Mouse (Mus musculus) heart, adult 2 months (tissue): ENCODE data around the gene Hist1h2bn. TPM values are rescaled to one million over a fixed set of nuclear protein-coding genes. Genes with fewer than 3 reads are reported as not detected.
A peak's percentile ranks its signal among the peaks of the same experiment; 100 is the strongest.
"Not testable (repeated sequence)": the region's sequence is repeated elsewhere in the genome, so short reads cannot be mapped to it uniquely, and the experiment has no call there.

Source experiments
- DNase-seq, 2 experiments: peaks; one replicate each; pipeline ENCODE4 v3.0.0; 2021
- H3K27ac ChIP-seq: fragments of 200-600 bp; 2 replicates; pipeline ENCODE4 v1.8.1; 2022
- H3K27me3 ChIP-seq: fragments of 200-500 bp; 2 replicates; pipeline ENCODE4 v1.6.1; 2012; ENCODE audit warnings: mild to moderate bottlenecking, low read length, inconsistent platforms, mixed read lengths; ENCODE audit not compliant: control insufficient read depth, insufficient read depth
- H3K36me3 ChIP-seq: fragments of 200-500 bp; 2 replicates; pipeline ENCODE4 v1.6.1; 2012; ENCODE audit warnings: low read length, inconsistent platforms; ENCODE audit not compliant: control insufficient read depth, insufficient read depth
- H3K4me1 ChIP-seq: fragments of 200-500 bp; 2 replicates; pipeline ENCODE4 v1.6.1; 2011; ENCODE audit warnings: low read length; ENCODE audit not compliant: control insufficient read depth, insufficient read depth
- H3K4me3 ChIP-seq: fragments of 200-600 bp; 2 replicates; pipeline ENCODE4 v1.8.1; 2022
- H3K79me2 ChIP-seq: fragments of 200-500 bp; replicated peaks from 2 replicates; pipeline ENCODE4 v1.6.1; 2012; ENCODE audit warnings: mild to moderate bottlenecking, inconsistent platforms, low read length, moderate library complexity, mixed read lengths; ENCODE audit not compliant: control insufficient read depth, insufficient read depth
- H3K9ac ChIP-seq: fragments of 200-500 bp; 2 replicates; pipeline ENCODE4 v1.6.1; 2012; ENCODE audit warnings: low read depth, mild to moderate bottlenecking, control low read depth, inconsistent platforms, low read length, mixed read lengths
- CTCF ChIP-seq: fragments of 200-600 bp; IDR thresholded peaks from 2 replicates; pipeline ENCODE4 v1.8.1; 2022; ENCODE audit warnings: antibody characterized with exemption, mild to moderate bottlenecking, moderate library complexity
- EP300 ChIP-seq: fragments of 200-500 bp; IDR thresholded peaks from 2 replicates; pipeline ENCODE4 v1.6.1; 2011; ENCODE audit warnings: low read depth, low read length, control low read depth; ENCODE audit not compliant: insufficient read depth
- POLR2A ChIP-seq: fragments of 200-500 bp; IDR thresholded peaks from 2 replicates; pipeline ENCODE4 v1.6.1; 2011; ENCODE audit warnings: mild to moderate bottlenecking, low read depth, low read length, control low read depth; ENCODE audit not compliant: insufficient read depth
- WGBS: fragments of 180-500 bp; shearing (Covaris S2); methylation state at CpG from one replicate; pipeline ENCODE4 v1.1.7; 2018; 5-methylcytosine and 5-hydroxymethylcytosine counted together
- intact Hi-C: fragments of 180-260 bp; cut with DNase I; formaldehyde crosslinking; loops from one replicate; pipeline ENCODE4 v1.15.1; 2025
- polyA plus RNA-seq: library from polyadenylated mRNA; depleted of rRNA; stranded (reverse); fragments of >200 nt; gene quantifications from 2 replicates; pipeline ENCODE4 v1.2.3, GENCODE M21; 2012
- total RNA-seq, 2 experiments: library from RNA; stranded (reverse); gene quantifications; 2 replicates each; pipeline ENCODE4 v1.2.3; 2021

The Hist1h2bn gene
- total and polyA plus RNA-seq, 3 experiments: 1.9 to 6.9 (median 2.6) TPM

DNA sequence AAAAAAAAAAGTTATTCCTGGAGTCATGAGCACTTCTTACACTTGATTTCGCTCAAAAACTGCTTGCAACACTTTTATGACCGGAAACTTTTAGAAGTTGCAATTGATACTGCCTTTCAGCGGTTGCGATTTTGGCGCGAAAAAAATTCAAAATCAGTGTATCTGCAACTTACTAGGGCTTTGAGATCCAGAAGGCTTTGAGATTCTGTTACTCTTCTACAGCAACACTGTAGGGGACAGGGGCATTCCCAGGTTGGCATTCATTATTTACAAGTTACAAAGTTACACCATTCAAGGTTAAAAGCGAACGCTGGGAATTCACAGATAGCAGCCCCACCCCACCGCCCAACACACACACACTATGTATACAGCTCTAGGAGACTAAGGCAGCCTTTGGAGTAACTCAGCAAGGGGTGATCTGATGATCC, 29.8 kb downstream of the Hist1h2bn start:
- intact Hi-C loops: loop anchor here (10.0 kb wide), 1 partner anchor 1801 kb away; the partner anchor contains the start of gene Hist1h4d
- no peak for TF ChIP-seq CTCF
- TF ChIP-seq POLR2A: no peak
- no peak for TF ChIP-seq EP300
- Histone ChIP-seq H3K27ac (peak overlapping the region; percentile 44), H3K36me3 (no peaks in the 10 kb centered on the region), H3K4me3 (peak overlapping the region; percentile 57), H3K79me2 (no peaks in the 10 kb centered on the region), H3K4me1 (peaks cover 2% of the 10 kb centered on the region; the same call in 1 of the 2 replicates), H3K9ac (no peak overlapping the region), H3K27me3 (no peaks in the 10 kb centered on the region)
- WGBS: 3% methylated on average over 9 of the region's 9 CpGs
- peak in 1 of 2 experiments; percentile 5 for DNase-seq

DNA sequence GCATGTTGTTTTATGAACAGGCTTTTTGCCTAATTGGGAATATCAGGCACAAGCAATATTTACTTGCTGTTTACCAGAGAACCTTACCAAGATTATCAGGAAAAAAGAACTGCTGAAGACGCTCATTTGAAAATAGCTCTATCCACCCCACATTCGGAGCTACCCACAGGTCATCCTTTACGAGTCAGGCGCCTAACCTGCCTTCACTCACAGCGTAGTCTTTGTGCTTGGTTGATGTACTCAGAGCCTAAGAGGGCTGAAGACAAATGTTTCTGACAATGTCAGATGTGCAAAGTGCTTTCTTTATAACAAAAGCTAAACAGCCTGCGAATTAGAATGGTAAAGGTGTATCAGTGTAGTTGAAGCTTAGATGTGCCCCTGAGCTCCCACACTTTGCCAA, 30.4 kb downstream of the Hist1h2bn start:
- Histone ChIP-seq H3K4me1 (peaks cover 2% of the 10 kb centered on the region; the same call in 1 of the 2 replicates), H3K79me2 (no peaks in the 10 kb centered on the region), H3K36me3 (no peaks in the 10 kb centered on the region), H3K27me3 (no peaks in the 10 kb centered on the region), H3K4me3 (no peak overlapping the region), H3K27ac (no peak overlapping the region), H3K9ac (no peak overlapping the region)
- WGBS: 75% methylated on average over 6 of the region's 6 CpGs
- TF ChIP-seq CTCF (no peak), POLR2A (no peak), EP300 (no peak)
- no peak for DNase-seq
- intact Hi-C loops: loop anchor here (10.0 kb wide), 1 partner anchor 1800 kb away; the partner anchor contains the start of gene Hist1h4d

DNA sequence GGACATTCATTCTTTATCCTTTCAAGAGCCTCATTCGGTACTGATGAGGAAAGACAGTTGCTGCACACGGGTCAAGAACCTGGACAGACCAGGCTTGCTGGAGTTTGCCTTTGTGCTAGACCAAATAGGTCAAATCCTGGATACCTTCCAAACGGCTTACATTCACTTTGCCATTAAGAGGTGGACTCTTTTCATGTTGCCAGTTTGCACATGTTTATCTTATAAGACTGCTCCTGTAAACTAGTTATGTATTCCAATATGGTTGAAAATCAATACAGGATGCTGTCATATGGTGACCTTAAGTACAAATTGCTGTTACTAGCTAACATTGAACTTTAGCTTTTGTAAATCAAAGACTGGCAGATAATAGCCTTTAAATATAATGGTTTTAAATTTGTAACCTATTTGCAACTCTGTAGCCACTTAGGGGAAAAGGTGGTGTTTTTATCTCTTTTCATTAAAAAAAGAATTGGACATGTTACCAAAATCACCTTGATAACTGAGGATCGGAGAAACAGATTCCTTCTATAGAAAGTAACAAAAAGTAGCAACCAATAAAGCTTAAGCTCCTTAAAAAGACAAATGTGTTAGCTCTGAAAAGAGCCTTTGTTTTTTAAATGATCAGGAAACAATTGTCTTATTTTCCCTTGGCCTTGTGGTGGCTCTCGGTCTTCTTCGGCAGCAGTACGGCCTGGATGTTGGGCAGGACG, 32.4 kb downstream of the Hist1h2bn start:
- no peak for TF ChIP-seq EP300
- no peaks in the 10 kb centered on the region for H3K36me3 ChIP-seq
- H3K4me1 ChIP-seq: peaks cover 2% of the 10 kb centered on the region; the same call in 1 of the 2 replicates
- intact Hi-C loops: loop anchor here (2.0 to 10.0 kb wide), 2 partner anchors 34 to 1798 kb away; partner anchors contain the start of genes Hist1h2ak and Hist1h4d
- no peak overlapping the region for H3K4me3 ChIP-seq
- H3K9ac ChIP-seq: peak overlapping the region; percentile 61; the same call in 1 of the 2 replicates
- 18% methylated on average over 8 of the region's 8 CpGs for WGBS
- no peaks in the 10 kb centered on the region for H3K79me2 ChIP-seq
- no peak overlapping the region; the same call in 1 of the 2 replicates for H3K27ac ChIP-seq
- no peaks in the 10 kb centered on the region for H3K27me3 ChIP-seq
- DNase-seq: no peak

DNA sequence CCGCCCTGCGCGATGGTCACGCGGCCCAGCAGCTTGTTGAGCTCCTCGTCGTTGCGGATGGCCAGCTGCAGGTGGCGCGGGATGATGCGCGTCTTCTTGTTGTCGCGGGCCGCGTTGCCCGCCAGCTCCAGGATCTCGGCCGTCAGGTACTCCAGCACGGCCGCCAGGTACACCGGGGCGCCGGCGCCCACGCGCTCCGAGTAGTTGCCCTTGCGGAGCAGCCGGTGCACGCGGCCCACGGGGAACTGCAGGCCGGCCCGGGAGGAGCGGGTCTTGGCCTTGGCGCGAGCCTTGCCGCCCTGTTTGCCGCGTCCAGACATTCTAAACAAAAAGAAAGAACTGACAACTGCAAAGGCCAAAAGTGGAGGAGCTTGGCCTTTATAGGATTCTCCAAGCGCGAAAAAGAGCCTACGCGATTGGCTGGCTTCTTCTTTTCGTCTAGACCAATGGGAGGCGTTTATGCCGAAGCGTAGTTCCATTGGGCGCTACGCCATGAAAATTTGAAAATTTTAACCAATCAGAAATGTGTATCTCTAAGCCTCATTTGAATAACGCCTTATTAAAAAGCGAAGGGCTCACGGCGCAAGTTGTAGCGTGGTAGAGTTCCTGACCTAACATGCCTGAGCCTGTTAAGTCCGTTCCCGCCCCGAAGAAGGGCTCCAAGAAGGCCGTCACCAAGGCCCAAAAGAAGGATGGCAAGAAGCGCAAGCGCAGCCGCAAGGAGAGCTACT, 33.1 kb downstream of the Hist1h2bn start, which contains the start of the genes Hist1h2an and Hist1h2bp:
TSS of gene Hist1h2an (minus strand) at position 320 of the 731 bp plus-strand sequence.
TSS of gene Hist1h2bp (plus strand) at position 563 of the 731 bp plus-strand sequence.
- peak within 1 kb of the TSS; percentile 29 for H3K4me3 ChIP-seq
- H3K27me3 ChIP-seq, H3K4me1 ChIP-seq, H3K27ac ChIP-seq, H3K36me3 ChIP-seq, H3K79me2 ChIP-seq: not testable (repeated sequence)
- under 1% methylated on average over 42 of the region's 63 CpGs for WGBS
- intact Hi-C loops: loop anchor here (2.0 to 10.0 kb wide), 2 partner anchors 34 to 1798 kb away; partner anchors contain the start of genes Hist1h2ak and Hist1h4d
- peak within 1 kb of the TSS; percentile 61; the same call in 1 of the 2 replicates for H3K9ac ChIP-seq
- DNase-seq: peak; percentile 81 to 90
- peak; percentile 75; the same call in 1 of the 2 replicates for TF ChIP-seq POLR2A
- peak; percentile 13; the same call in 1 of the 2 replicates for TF ChIP-seq CTCF

DNA sequence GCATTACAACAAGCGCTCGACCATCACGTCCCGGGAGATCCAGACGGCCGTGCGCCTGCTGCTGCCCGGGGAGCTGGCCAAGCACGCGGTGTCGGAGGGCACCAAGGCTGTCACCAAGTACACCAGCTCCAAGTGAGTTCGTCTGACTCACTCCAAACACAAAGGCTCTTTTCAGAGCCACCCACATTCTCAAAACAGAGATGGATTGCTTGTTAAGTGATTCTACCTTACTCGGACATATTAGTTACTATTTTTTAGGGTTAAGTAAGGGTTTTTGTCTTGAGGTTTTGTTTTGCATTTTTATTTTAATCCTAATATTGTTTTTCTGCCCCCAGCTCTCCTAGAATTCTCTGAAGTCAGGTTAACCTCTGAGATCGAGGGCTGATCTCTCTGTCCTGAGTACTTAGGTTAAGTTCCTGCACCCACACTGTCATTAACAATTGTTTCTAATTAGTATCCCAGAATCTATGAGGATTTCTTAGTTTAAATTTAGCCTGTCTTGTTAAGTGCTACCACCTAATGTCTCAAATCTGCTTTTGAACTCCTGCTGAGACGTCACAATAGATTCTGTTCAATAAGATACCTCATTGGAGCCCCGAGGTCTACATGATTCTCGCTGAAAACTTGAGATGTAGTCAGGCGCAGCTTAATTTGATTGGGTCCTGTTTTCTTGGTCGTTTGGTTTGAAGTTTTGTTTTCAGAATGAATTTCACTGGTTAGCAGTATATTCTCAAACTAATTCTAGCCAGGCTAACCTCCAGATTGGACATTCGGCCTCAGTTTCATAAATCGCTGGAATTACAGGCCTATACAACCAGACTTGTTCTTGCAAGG, 34.1 kb downstream of the Hist1h2bn start:
- TF ChIP-seq CTCF: no peak
- no peak for TF ChIP-seq EP300
- TF ChIP-seq POLR2A: no peak
- no peaks in the 10 kb centered on the region for H3K79me2 ChIP-seq
- no peak overlapping the region for H3K9ac ChIP-seq
- H3K27ac ChIP-seq: no peak overlapping the region
- intact Hi-C loops: loop anchor here (2.0 to 10.0 kb wide), 2 partner anchors 35 to 1797 kb away; partner anchors contain the start of genes Hist1h2ak and Hist1h4d
- no peaks in the 10 kb centered on the region; the same call in 1 of the 2 replicates for H3K4me1 ChIP-seq
- H3K4me3 ChIP-seq: no peak overlapping the region
- H3K27me3 ChIP-seq: no peaks in the 10 kb centered on the region
- 42% methylated on average over 17 of the region's 21 CpGs for WGBS
- no peaks in the 10 kb centered on the region for H3K36me3 ChIP-seq
- DNase-seq: no peak
